Mouse (Mus musculus): ENCODE data around the gene Mapkapk3. TPM values are rescaled to one million over a fixed set of nuclear protein-coding genes. Genes with fewer than 3 reads are reported as not detected.

Mapkapk3 gene
- polyA plus RNA-seq, 1 experiment from 2014 or later = 6.5 TPM

DNA sequence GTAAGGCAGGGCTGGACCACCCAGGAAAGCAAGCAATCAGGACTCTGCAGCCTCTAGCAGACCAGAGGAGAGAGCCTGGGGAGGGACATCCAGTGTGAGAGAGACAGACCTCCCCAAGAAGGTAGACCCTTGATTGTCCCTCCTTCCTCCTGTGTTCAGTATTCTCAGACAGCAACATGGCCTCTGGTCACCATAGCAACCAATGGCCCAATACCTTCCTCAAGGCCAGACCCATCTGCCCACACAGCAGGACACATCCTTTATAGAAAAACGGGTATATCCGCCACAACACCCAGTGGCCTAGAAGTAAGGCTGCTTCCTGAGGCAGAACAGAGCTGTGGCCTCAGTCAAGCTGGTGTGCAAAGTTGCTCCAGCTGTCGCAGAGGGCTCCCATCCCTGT is 34.1 kb downstream of the Mapkapk3 start:
- Histone ChIP-seq H3K36me3 (ENCODE audit: control insufficient read depth, insufficient read depth, low read length) (no peaks in the 10 kb centered on the region), H3K27ac (ENCODE audit: low read depth, low read length) (no peak overlapping the region)

DNA sequence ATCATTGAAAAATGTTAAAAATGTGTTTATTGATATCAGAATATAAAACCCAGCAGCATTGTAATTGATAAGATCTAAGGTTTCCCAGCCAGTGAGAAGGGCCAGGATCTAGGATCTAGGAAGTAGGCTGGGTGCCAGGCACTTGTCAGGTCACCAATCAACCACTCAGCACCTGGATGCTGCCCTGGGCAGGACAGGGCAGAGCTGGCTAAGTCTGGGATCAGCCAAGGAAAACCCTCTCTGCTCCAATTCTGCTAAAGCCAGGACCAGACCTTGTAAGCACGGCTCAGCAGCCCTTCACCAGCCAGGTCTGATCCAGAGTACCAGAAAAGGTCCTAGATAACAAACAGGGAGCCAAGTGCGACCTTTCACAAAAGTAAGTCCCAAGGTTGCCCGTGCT is 34.8 kb downstream of the Mapkapk3 start:
- H3K4me2 ChIP-seq (replicated peaks; ENCODE audit: low read depth, low read length) = no peak overlapping the region
- no peaks in the 10 kb centered on the region for H3K9me3 ChIP-seq (ENCODE audit: control insufficient read depth, low read length)
- no peaks in the 10 kb centered on the region for H3K27me3 ChIP-seq (ENCODE audit: control insufficient read depth, insufficient read depth, low read length)
- H3K4me1 ChIP-seq (ENCODE audit: control insufficient read depth, insufficient read depth, low read length) = 0 out of 2 replicates have a peak, but pooled peaks cover 7% of the 10 kb centered on the region
- no peak overlapping the region for H3K4me3 ChIP-seq (ENCODE audit: low read length)
- no peak for ATAC-seq (ENCODE audit: low FRiP score, low TSS enrichment)
- no peaks in the 10 kb centered on the region for H3K36me3 ChIP-seq (ENCODE audit: control insufficient read depth, insufficient read depth, low read length)
- 94% methylated on average over 3 of the region's 3 CpGs for WGBS
- H3K9ac ChIP-seq (ENCODE audit: low read depth, low read length) = no peak overlapping the region
- H3K27ac ChIP-seq (ENCODE audit: low read depth, low read length) = no peak overlapping the region

More for the DNA sequence above, 34.1 kb downstream of the Mapkapk3 start:
- Histone ChIP-seq H3K27me3 (ENCODE audit: control insufficient read depth, insufficient read depth, low read length) (no peaks in the 10 kb centered on the region), H3K9ac (ENCODE audit: low read depth, low read length) (no peak overlapping the region), H3K9me3 (ENCODE audit: control insufficient read depth, low read length) (no peaks in the 10 kb centered on the region), H3K4me3 (ENCODE audit: low read length) (no peak overlapping the region), H3K4me2 (replicated peaks; ENCODE audit: low read depth, low read length) (no peak overlapping the region), H3K4me1 (ENCODE audit: control insufficient read depth, insufficient read depth, low read length) (0 out of 2 replicates have a peak, but pooled peaks cover 7% of the 10 kb centered on the region)
- WGBS = 45% methylated on average over 3 of the region's 3 CpGs
- ATAC-seq (ENCODE audit: low FRiP score, low TSS enrichment) = no peak

DNA sequence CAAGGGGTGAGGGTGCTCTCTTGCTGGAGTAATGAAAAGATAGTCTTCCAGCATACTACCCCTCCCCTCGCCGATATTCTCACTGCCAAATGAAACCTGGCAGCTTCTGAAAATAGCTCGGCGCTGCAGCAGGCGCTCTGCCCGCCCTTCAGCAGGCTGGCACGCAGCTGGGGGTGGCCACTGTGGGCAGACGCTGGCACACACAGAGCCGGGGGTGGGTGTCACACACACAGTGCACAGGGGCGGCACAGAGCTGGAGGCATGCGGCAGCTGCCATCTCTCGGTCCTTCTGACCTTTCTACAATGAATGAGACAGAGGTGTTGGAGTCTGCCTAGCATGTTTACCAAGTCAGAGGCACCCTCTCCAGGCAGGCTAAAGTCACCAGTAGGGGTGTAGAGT is 35.2 kb downstream of the Mapkapk3 start:
- Histone ChIP-seq H3K4me1 (ENCODE audit: control insufficient read depth, insufficient read depth, low read length) (0 out of 2 replicates have a peak, but pooled peaks cover 7% of the 10 kb centered on the region), H3K36me3 (ENCODE audit: control insufficient read depth, insufficient read depth, low read length) (no peaks in the 10 kb centered on the region), H3K9me3 (ENCODE audit: control insufficient read depth, low read length) (no peaks in the 10 kb centered on the region), H3K9ac (ENCODE audit: low read depth, low read length) (no peak overlapping the region), H3K27me3 (ENCODE audit: control insufficient read depth, insufficient read depth, low read length) (no peaks in the 10 kb centered on the region), H3K4me3 (ENCODE audit: low read length) (no peak overlapping the region), H3K4me2 (replicated peaks; ENCODE audit: low read depth, low read length) (no peak overlapping the region), H3K27ac (ENCODE audit: low read depth, low read length) (no peak overlapping the region)
- 71% methylated on average over 12 of the region's 12 CpGs for WGBS
- no peak for ATAC-seq (ENCODE audit: low FRiP score, low TSS enrichment)

- no peak overlapping the region for H3K9ac ChIP-seq (ENCODE audit: low read depth, low read length)
- WGBS = 13% methylated on average over 5 of the region's 5 CpGs
- H3K4me1 ChIP-seq (ENCODE audit: control insufficient read depth, insufficient read depth, low read length) = 0 out of 2 replicates have a peak, but pooled peaks cover 7% of the 10 kb centered on the region
- no peaks in the 10 kb centered on the region for H3K9me3 ChIP-seq (ENCODE audit: control insufficient read depth, low read length)
- no peak overlapping the region for H3K27ac ChIP-seq (ENCODE audit: low read depth, low read length)
- ATAC-seq (ENCODE audit: low FRiP score, low TSS enrichment) = peak; percentile 71; the same call in 1 of the 2 replicates
- no peaks in the 10 kb centered on the region for H3K36me3 ChIP-seq (ENCODE audit: control insufficient read depth, insufficient read depth, low read length)
- H3K4me3 ChIP-seq (ENCODE audit: low read length) = no peak overlapping the region
- H3K27me3 ChIP-seq (ENCODE audit: control insufficient read depth, insufficient read depth, low read length) = no peaks in the 10 kb centered on the region
- H3K4me2 ChIP-seq (replicated peaks; ENCODE audit: low read depth, low read length) = no peak overlapping the region
Observed at GRCm38 (mm10) chr9:107252164-107252563, 37.5 kb downstream of the Mapkapk3 start.

GRCm38 (mm10) chr9:107250416-107251337 is 39.0 kb downstream of the Mapkapk3 start:
- 0 out of 2 replicates have a peak, but pooled peaks cover 7% of the 10 kb centered on the region for H3K4me1 ChIP-seq (ENCODE audit: control insufficient read depth, insufficient read depth, low read length)
- H3K9ac ChIP-seq (ENCODE audit: low read depth, low read length) = no peak overlapping the region
- H3K9me3 ChIP-seq (ENCODE audit: control insufficient read depth, low read length) = no peaks in the 10 kb centered on the region
- H3K27me3 ChIP-seq (ENCODE audit: control insufficient read depth, insufficient read depth, low read length) = no peaks in the 10 kb centered on the region
- no peak overlapping the region for H3K4me3 ChIP-seq (ENCODE audit: low read length)
- ATAC-seq (ENCODE audit: low FRiP score, low TSS enrichment) = no peak
- WGBS = 61% methylated on average over 14 of the region's 14 CpGs
- H3K36me3 ChIP-seq (ENCODE audit: control insufficient read depth, insufficient read depth, low read length) = no peaks in the 10 kb centered on the region
- no peak overlapping the region for H3K27ac ChIP-seq (ENCODE audit: low read depth, low read length)
- H3K4me2 ChIP-seq (replicated peaks; ENCODE audit: low read depth, low read length) = no peak overlapping the region

GRCm38 (mm10) chr9:107249154-107249553 is 40.5 kb downstream of the Mapkapk3 start:
- no peak overlapping the region for H3K27ac ChIP-seq (ENCODE audit: low read depth, low read length)
- H3K4me3 ChIP-seq (ENCODE audit: low read length) = no peak overlapping the region
- H3K4me1 ChIP-seq (ENCODE audit: control insufficient read depth, insufficient read depth, low read length) = 0 out of 2 replicates have a peak, but pooled peaks cover 2% of the 10 kb centered on the region
- H3K4me2 ChIP-seq (replicated peaks; ENCODE audit: low read depth, low read length) = no peak overlapping the region
- WGBS = 73% methylated on average over 6 of the region's 6 CpGs
- H3K36me3 ChIP-seq (ENCODE audit: control insufficient read depth, insufficient read depth, low read length) = no peaks in the 10 kb centered on the region
- H3K9me3 ChIP-seq (ENCODE audit: control insufficient read depth, low read length) = no peaks in the 10 kb centered on the region
- no peak overlapping the region for H3K9ac ChIP-seq (ENCODE audit: low read depth, low read length)
- no peak for ATAC-seq (ENCODE audit: low FRiP score, low TSS enrichment)
- no peaks in the 10 kb centered on the region for H3K27me3 ChIP-seq (ENCODE audit: control insufficient read depth, insufficient read depth, low read length)

DNA sequence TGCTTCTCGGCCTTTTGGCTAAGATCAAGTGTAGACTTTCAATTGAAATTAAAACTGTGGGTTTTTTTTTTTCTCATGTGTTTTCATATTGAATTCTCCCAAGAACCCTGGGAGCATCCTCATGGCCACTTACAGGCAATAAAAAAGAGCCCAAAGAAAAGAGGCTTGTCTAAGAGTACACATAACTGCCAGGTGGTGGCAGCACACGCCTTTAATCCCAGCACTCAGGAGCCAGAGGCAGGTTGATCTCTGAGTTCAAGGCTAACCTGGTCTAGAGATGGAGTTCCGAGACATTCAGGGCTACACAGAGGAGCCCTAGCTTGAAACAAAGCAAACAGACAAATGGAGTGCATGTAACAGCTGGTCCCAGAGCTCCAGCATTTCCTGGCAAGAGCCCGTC is 43.5 kb downstream of the Mapkapk3 start:
- 0 out of 2 replicates have a peak, but pooled peaks cover 3% of the 10 kb centered on the region for H3K27me3 ChIP-seq (ENCODE audit: control insufficient read depth, insufficient read depth, low read length)
- H3K9ac ChIP-seq (ENCODE audit: low read depth, low read length) = no peak overlapping the region
- no peaks in the 10 kb centered on the region for H3K36me3 ChIP-seq (ENCODE audit: control insufficient read depth, insufficient read depth, low read length)
- no peak overlapping the region for H3K27ac ChIP-seq (ENCODE audit: low read depth, low read length)
- no peak overlapping the region for H3K4me3 ChIP-seq (ENCODE audit: low read length)
- ATAC-seq (ENCODE audit: low FRiP score, low TSS enrichment) = no peak
- H3K4me1 ChIP-seq (ENCODE audit: control insufficient read depth, insufficient read depth, low read length) = no peaks in the 10 kb centered on the region
- no peak overlapping the region for H3K4me2 ChIP-seq (replicated peaks; ENCODE audit: low read depth, low read length)
- no peaks in the 10 kb centered on the region for H3K9me3 ChIP-seq (ENCODE audit: control insufficient read depth, low read length)
- 64% methylated on average over 4 of the region's 4 CpGs for WGBS

DNA sequence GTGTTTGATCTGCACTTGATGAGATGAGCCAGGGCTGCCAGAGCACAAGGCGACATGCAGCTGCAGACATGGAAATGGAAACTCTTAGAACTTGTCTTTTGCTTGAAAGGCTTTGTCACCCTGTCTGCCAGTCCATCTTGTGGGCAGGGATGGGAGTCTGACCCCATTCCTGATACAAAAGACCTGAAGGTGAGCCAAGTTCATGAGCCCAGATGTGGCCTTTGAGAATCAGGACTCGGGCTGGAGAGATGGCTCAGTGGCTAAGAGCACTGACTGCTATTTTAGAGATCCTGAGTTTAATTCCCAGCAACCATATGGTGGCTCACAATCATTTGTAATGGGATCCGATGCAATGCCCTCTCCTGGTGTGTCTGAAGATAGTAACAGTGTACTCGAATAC is 44.4 kb downstream of the Mapkapk3 start:
- Histone ChIP-seq H3K27me3 (ENCODE audit: control insufficient read depth, insufficient read depth, low read length) (0 out of 2 replicates have a peak, but pooled peaks cover 3% of the 10 kb centered on the region), H3K9ac (ENCODE audit: low read depth, low read length) (no peak overlapping the region), H3K9me3 (ENCODE audit: control insufficient read depth, low read length) (no peaks in the 10 kb centered on the region), H3K4me2 (replicated peaks; ENCODE audit: low read depth, low read length) (no peak overlapping the region), H3K4me3 (ENCODE audit: low read length) (no peak overlapping the region), H3K36me3 (ENCODE audit: control insufficient read depth, insufficient read depth, low read length) (no peaks in the 10 kb centered on the region), H3K4me1 (ENCODE audit: control insufficient read depth, insufficient read depth, low read length) (no peaks in the 10 kb centered on the region), H3K27ac (ENCODE audit: low read depth, low read length) (no peak overlapping the region)
- no peak for ATAC-seq (ENCODE audit: low FRiP score, low TSS enrichment)
- WGBS = 79% methylated on average over 4 of the region's 4 CpGs

DNA sequence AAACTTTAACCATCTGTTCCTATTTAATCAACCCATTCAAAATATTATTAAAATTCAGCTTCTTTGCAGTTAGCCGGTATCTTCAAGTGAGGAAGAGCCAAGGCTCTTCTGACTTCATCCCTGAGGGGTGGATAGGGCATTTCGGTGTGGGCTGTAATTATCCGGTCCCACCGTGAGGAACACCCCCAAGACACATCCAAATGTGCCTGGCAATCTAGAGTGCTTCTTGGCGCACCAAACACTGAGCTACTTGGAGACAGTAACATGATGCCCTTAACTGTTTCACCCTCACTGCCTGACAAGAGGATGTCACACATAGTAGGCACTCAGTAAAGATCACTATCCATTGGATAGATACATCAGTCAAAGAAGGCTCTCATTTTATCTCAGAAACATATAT is 53.5 kb downstream of the Mapkapk3 start:
- H3K4me2 ChIP-seq (replicated peaks; ENCODE audit: low read depth, low read length) = no peak overlapping the region
- H3K9ac ChIP-seq (ENCODE audit: low read depth, low read length) = no peak overlapping the region
- ATAC-seq (ENCODE audit: low FRiP score, low TSS enrichment) = no peak
- peaks cover 85% of the 10 kb centered on the region for H3K27me3 ChIP-seq (ENCODE audit: control insufficient read depth, insufficient read depth, low read length)
- peaks cover 1% of the 10 kb centered on the region; the same call in 1 of the 2 replicates for H3K4me1 ChIP-seq (ENCODE audit: control insufficient read depth, insufficient read depth, low read length)
- WGBS = 56% methylated on average over 5 of the region's 5 CpGs
- no peak overlapping the region for H3K27ac ChIP-seq (ENCODE audit: low read depth, low read length)
- no peaks in the 10 kb centered on the region for H3K9me3 ChIP-seq (ENCODE audit: control insufficient read depth, low read length)
- H3K36me3 ChIP-seq (ENCODE audit: control insufficient read depth, insufficient read depth, low read length) = no peaks in the 10 kb centered on the region
- no peak overlapping the region for H3K4me3 ChIP-seq (ENCODE audit: low read length)
